Mouse (Mus musculus) bone marrow macrophage, adult 2 months (primary cell): ENCODE results near the gene Bbx.

Experiments used
- CTCF ChIP-seq: IDR thresholded peaks from 2 replicates; pipeline ENCODE4 v1.5.1; 2012; ENCODE audit warnings: low read depth, mild to moderate bottlenecking, low read length, moderate library complexity
- POLR2A ChIP-seq: IDR thresholded peaks from 2 replicates; pipeline ENCODE4 v1.6.1; 2012; ENCODE audit warnings: mild to moderate bottlenecking, low read depth, low read length, borderline replicate concordance

DNA sequence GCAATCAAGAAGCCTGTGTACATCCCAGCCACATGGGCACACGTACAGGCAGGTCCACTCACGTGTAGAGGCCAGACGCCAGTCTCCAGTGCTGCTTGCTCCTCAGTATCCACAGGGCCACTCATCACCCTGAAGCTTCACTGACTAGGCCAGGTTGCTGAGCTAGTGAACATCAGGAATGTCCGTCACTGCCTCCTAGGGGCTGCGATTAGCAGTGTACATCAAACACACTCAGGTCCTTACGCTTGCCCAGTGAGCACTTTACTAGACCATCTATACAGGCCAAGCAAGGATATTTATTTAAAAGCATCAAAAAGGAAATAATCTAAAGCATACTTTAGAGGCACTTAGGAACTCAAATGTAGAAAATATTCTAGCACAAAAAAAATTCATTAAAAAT is 107.9 kb downstream of the Bbx start:
- TF ChIP-seq CTCF (no peak), POLR2A (no peak)
